ENCODE assay signal across 10 mouse cellular contexts in genomic region chr3:68744162-68744561, GRCm38 (mm10). TPM values are rescaled to one million over a fixed set of nuclear protein-coding genes. Genes with fewer than 3 reads are reported as not detected.
DNase-seq lines count a peak whose midpoint lies in the region; ATAC-seq lines count a peak whose summit lies in the region.
"Had no signal": no experiment of that assay in that cellular context is flagged by ENCODE, and none has a peak within 500 bp of the region (broad histone marks: within the 10 kb centered on the region; RNA-seq: fewer than 3 reads in every experiment).

No protein-coding gene starts in this region.

- no peak for ATAC-seq in hindbrain, embryonic 14.5 days (ENCODE audit: low FRiP score)
- ATAC-seq in hindbrain, embryonic 13.5 days (ENCODE audit: low FRiP score) = no peak

- H3K4me2 ChIP-seq in hindbrain, embryonic 14.5 days (replicated peaks) = no peak overlapping the region
- H3K4me2 ChIP-seq in hindbrain, embryonic 13.5 days = no peak overlapping the region
- H3K4me2 ChIP-seq: neural tube, embryonic 12.5 days had no signal

- H3K9ac ChIP-seq in hindbrain, embryonic 14.5 days = no peak overlapping the region
- H3K9ac ChIP-seq in hindbrain, embryonic 13.5 days = no peak overlapping the region
- H3K9ac ChIP-seq: neural tube, embryonic 12.5 days had no signal

- H3K27ac ChIP-seq in hindbrain, embryonic 14.5 days = no peak overlapping the region
- no peak overlapping the region for H3K27ac ChIP-seq in hindbrain, embryonic 13.5 days
- H3K27ac ChIP-seq: neural tube, embryonic 12.5 days had no signal

- H3K9me3 ChIP-seq in hindbrain, embryonic 14.5 days (ENCODE audit: control insufficient read depth, low read length) = no peaks in the 10 kb centered on the region
- H3K9me3 ChIP-seq in hindbrain, embryonic 13.5 days = no peaks in the 10 kb centered on the region
- H3K9me3 ChIP-seq: neural tube, embryonic 12.5 days had no signal

- no peaks in the 10 kb centered on the region for H3K4me1 ChIP-seq in hindbrain, embryonic 14.5 days (replicated peaks; ENCODE audit: control insufficient read depth, insufficient read depth, low read length)
- 0 out of 2 replicates have a peak, but pooled peaks cover 3% of the 10 kb centered on the region for H3K4me1 ChIP-seq in hindbrain, embryonic 13.5 days (replicated peaks)
- H3K4me1 ChIP-seq: neural tube, embryonic 12.5 days had no signal

- H3K4me3 ChIP-seq in hindbrain, embryonic 14.5 days (replicated peaks; ENCODE audit: low read length) = no peak overlapping the region
- no peak overlapping the region for H3K4me3 ChIP-seq in hindbrain, embryonic 13.5 days
- H3K4me3 ChIP-seq: neural tube, embryonic 12.5 days had no signal

- peak; percentile 81 for DNase-seq in hindbrain, embryonic 14.5 days (ENCODE audit: low spot score)
- DNase-seq in 416B (ENCODE audit: low read depth) = peak; percentile 76
- DNase-seq in Muller cell, postnatal 12 days (ENCODE audit: inconsistent ontology term) = peak; percentile 55
- peak; percentile 60 for DNase-seq in induced T-regulatory cell, adult 2 months (ENCODE audit: low read depth)
- DNase-seq in urinary bladder, postnatal 36 days (ENCODE audit: low spot score in 2 of 2) = no peak
- no peak for DNase-seq in adrenal gland, postnatal 14 days
- DNase-seq in heart, adult 9 months (ENCODE audit: low spot score in 2 of 2) = no peak
- DNase-seq: layer of hippocampus, postnatal 36 days had no signal

- 83% methylated on average over 1 of the region's 1 CpGs for WGBS in hindbrain, embryonic 14.5 days
- WGBS in hindbrain, embryonic 13.5 days = 94% methylated on average over 1 of the region's 1 CpGs

- no peaks in the 10 kb centered on the region for H3K27me3 ChIP-seq in hindbrain, embryonic 14.5 days (ENCODE audit: control insufficient read depth, insufficient read depth, low read length)
- no peaks in the 10 kb centered on the region for H3K27me3 ChIP-seq in hindbrain, embryonic 13.5 days
- H3K27me3 ChIP-seq: neural tube, embryonic 12.5 days had no signal

- no peaks in the 10 kb centered on the region for H3K36me3 ChIP-seq in hindbrain, embryonic 14.5 days (replicated peaks; ENCODE audit: control insufficient read depth, insufficient read depth)
- no peaks in the 10 kb centered on the region for H3K36me3 ChIP-seq in hindbrain, embryonic 13.5 days
- H3K36me3 ChIP-seq: neural tube, embryonic 12.5 days had no signal

RNA-seq across cellular contexts. Expression of gene Il12a, which starts 53.7 kb away (rescaled TPM):
- polyA plus RNA-seq in hindbrain, embryonic 14.5 days (2014; fragmentation: Nextera tagmentation; extraction: Ambion mirVana) = not detected in 2 replicates
- not detected in 2 replicates for polyA plus RNA-seq in hindbrain, embryonic 13.5 days (2015; fragmentation: Nextera tagmentation; extraction: Ambion mirVana)
- total RNA-seq in adrenal gland, postnatal 14 days (2021) = 0.59 and 1.6 TPM in 2 replicates

Comparison
In these comparisons a context has a peak if more than half of its experiments do, and no peak if none do; other contexts are left out.
1. DNase-seq: peak in hindbrain, embryonic 14.5 days (single experiment), 416B (single experiment), Muller cell, postnatal 12 days (single experiment) and induced T-regulatory cell, adult 2 months (single experiment); none in urinary bladder, postnatal 36 days (0 of 2), adrenal gland, postnatal 14 days (single experiment) and heart, adult 9 months (0 of 2).